Mouse (Mus musculus): ENCODE data around the gene Tex50.
"Not testable (repeated sequence)": the region's sequence is repeated elsewhere in the genome, so short reads cannot be mapped to it uniquely, and the experiment has no call there.

Tex50 gene

DNA sequence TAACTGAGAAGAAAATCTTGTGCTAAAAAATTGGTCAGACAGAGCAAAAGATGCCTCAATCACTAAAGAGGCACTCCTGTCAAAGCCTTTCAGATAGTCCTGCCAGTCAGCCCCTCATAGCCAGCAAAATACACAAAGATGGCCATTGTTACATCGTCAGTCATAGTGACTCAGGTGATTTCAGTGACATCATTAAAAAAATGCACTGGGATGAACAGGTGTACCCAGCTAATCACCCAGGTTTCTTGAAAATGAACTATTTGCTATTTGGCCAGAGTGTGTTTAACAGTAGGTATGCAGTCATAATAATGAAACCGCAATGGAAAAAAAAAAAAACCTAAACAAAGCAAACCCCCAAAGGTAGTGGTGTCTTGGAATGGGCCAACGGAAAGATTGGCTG, at the start of gene Tex50:
Tex50 (minus strand) TSS at position 101 of the 400 bp plus-strand sequence.
- no peak for DNase-seq (ENCODE audit: low spot score)

DNA sequence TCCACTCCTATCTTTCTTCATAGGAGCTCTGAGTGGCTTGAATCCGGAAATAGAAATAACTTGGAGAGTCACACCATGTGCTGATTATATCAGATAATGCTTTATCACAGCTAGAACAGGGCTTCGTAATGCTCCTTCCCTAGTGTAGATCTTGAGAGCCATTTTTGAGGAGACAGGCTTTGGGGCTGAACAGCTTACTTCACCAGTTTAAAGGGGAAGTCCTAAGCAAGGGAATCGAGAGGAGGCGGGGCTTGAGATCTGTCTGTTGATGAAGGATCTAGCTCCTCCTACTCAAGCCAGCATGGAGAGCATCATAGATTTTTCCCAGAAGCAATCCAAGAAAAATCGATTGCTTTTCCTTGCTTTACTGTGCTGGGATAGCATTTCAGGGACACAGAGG, 40.7 kb upstream of the Tex50 start:
- no peak for DNase-seq (ENCODE audit: low spot score)

DNA sequence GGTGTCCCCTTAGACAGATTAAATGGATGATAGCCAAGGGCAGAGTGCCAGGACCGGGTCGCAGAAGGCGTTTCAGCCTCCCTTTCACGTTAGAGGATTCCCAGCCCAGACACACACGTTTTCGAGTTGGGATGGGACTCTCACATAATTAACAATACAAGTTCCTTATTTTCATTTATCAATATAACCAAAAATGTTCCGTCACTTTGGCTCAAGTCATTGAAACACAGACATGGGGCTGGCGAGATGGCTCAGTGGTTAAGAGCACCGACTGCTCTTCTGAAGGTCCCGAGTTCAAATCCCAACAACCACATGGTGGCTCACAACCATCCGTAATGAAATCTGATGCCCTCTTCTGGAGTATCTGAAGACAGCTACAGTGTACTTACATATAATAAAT, 37.2 kb upstream of the Tex50 start:
- not testable (repeated sequence) for DNase-seq (ENCODE audit: low spot score)

DNA sequence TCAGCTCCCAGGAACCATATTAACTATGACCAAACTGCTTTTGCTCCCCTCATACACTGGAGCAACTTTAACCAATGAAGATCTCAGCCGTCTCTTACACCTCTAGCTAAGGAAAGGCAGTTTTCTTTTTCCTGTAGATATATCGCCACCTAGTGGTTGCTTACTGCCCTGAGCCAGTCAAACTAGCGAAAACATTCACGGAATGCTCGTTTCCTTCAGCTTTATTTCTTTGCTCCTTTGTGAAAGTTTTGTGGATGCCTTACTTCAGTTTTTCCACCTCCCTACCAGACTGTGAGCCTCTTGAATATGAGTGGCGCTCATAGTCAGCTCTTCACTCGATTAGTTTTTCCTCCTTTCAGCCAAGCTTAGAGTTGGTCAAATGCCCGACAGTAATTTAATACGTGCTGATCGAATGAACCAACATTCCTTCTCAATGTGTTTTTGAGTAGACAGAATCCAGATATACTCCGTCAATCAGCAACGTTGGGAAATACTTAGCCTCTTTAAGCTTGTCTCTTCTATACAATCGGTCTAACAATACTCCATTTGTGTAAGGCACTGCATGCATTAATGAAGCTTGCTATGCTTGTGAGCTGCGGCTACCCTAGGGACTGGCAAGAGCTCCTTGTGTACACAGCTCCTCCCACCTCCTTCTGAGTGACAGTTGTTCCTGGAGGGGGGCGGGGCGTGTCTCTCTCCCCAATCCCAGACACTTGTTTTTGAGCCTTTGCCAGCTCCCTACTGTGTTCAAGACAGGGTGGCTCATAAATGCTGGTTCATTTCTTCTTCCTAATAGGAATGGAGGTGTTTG, 36.6 kb upstream of the Tex50 start:
- peak; percentile 41 for DNase-seq (ENCODE audit: low spot score)

DNA sequence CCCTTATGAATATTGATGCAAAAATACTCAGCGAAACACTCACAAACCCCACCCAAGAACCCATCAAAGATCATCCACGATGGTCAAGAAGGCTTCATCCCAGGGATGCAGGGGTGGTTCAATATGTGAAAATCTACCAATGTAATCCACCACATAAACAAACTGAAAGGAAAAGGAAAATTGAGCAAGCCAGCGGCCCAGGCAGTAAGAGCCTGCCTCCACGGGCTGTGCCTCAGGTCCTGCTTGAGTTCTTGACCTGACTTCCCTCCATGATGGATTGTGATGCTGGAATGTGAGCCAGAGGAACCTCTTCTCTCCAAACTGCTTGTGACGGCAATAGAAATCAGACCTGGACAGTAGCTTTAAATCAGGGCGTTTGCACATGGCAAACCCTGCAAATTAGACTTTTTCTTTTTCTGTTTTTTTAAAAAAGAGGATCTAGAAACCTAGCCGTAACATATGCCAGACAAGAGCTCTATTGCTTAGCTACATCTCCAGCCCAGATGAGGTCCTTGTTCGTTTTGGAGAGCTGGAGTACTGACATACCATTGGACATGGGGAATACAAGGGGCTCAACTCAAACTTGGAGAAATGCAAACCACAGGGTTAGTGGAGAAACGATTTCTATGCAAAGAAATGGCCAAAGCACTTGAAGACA, 31.3 kb upstream of the Tex50 start:
- no peak for DNase-seq (ENCODE audit: low spot score)

DNA sequence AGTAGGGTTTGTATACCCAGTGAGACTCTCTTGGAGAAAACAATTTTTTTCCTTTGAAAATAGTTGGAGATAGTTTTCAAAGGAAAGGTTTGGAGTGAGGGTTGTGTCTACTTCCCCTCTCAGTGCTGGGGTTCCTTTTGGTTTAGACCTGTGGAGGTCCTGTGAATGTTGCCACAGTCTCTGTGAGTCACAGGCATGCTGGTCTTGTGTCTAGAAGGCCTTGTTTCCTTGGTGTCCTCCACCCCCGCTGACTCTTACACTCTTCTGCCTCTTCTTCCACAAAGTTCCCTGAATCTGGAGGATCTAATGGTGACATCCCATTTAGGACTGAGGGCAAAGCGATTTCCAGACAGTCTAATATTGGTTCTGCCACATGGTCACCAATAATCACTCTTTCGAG, 26.3 kb upstream of the Tex50 start:
- DNase-seq (ENCODE audit: low spot score), result no peak

DNA sequence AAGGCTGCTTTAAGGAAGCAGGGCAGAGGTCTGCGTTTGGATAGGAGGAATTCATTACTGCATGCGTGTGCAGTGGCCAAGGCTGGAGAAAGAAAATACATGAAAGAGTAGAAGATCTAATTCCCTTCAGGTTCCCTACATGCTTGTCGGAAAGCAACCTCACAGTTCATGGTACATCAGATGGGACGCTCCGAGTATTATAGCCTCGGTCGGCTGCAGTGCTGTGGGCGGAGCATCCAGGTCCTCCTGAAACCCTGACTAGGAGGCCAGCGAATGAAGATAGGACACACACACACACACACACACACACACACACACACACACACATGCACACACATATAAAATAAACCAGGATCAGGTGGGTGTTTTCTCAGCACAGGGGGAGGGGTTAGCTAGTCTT, 24.6 kb upstream of the Tex50 start:
- no peak for DNase-seq (ENCODE audit: low spot score)

DNA sequence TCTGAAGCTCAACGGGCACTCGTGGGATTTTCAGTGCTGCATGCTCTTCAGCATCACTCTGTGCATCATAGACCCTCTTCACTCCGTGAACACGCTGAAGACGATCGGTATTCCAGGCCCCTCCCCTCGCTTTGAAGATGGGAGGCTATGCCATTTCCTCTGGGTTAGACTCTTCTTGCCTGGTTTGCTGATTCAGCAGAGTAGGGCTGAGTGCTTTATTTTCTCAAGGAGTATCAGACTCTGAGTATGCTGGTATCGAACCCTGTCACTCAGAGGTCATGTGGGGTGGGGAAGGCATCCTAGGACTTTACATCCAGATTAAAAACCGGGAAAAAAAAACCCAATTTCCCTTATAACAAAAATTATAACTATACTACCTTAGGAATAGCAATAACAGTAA, 23.3 kb upstream of the Tex50 start:
- no peak for DNase-seq (ENCODE audit: low spot score)

DNA sequence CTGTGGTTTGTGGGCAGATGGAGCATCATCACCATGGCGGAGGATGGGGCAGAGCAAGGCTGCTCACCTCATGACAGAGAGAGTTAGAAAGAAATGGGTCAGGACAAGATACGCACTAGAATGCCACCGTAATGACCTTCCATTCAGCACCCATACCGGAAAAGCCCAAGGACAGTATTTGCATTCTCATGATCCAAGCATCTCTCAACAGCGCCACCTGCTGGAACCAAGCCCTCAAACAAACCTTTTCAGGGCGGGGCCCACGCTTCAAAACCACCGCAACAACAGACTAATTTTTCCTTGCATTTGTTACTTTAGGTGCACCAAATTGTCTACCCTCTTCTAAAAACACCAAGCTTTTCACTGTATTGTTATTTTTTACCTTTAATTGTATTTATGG, 21.6 kb upstream of the Tex50 start:
- DNase-seq (ENCODE audit: low spot score), result peak; percentile 67

DNA sequence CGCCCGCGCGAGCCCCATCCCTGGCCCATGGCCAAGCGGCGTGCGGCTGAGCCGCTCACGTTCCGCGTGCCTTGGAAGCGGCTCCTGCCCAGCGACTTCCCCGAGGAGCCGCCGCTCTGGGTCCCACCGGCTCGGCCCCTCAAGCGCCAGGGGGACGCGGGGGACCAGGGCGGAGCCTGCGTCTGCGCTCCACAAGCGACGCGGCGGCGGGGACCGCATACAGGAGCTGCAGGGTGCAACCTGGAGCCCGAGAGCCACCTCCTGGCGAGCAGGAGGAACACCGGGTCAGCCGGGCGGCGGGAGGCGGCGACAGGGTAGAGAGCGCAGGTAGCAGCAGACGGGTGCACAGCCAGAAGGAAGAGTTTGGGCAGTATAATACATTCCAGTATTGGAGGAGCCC, 11.5 kb upstream of the Tex50 start:
- DNase-seq (ENCODE audit: low spot score), result peak; percentile 80

DNA sequence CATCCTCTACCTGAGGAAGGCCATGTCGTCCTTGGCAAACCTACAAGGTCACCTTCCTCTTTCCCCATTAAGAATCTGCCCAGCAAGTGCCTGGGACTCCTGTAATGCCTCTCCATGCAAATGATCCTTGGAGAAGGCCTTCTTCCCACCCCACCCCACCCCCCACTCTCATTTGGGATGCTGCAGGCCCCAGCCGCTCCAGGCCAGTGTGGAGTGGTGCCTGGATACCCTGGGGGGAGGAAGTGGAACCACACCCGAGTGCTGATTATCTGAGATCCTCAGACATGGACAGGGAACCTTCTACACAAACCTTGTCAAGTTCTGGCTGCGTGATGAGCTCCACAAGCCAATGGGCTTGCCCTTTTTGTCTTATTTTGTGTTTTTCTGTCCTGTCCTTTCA, 1.2 kb upstream of the Tex50 start:
- DNase-seq (ENCODE audit: low spot score), result no peak

DNA sequence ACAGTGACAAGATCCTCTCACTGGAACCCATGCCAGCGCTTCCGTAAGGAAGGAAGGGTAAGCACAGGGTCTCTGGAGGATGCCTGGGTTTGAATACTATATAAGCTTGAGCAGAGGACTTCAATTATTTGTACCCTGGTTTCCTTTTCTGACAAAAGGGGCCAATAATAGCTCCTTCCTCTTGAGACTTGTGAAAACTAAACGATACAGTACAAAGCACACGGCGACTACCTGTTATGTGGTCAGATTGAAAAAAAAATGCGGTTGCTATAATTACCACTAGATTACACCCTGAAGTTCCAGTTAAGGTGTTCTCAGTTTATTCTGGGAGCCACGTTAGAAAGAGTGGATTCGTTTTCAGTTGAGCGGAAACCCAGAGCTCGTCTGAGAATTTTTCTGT, 2.6 kb downstream of the Tex50 start:
- peak; percentile 22 for DNase-seq (ENCODE audit: low spot score)

DNA sequence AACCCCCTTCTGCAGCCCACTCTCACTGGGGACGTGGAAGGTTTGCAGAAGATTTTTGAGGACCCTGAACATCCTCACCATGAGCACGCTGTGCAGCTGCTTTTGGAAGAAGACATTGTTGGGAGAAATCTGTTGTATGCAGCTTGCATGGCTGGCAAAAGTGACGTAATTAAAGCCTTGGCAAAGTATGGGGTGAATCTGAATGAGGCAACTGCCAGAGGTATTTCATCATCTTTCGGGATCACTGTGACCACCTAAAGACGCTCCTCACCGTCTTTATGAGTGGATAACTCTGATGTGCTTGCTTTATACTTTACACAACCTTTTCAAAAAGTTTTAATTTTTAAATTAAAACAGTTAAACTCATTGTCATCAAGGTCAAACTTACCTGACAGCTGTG, 8.0 kb downstream of the Tex50 start:
- DNase-seq (ENCODE audit: low spot score), result no peak

DNA sequence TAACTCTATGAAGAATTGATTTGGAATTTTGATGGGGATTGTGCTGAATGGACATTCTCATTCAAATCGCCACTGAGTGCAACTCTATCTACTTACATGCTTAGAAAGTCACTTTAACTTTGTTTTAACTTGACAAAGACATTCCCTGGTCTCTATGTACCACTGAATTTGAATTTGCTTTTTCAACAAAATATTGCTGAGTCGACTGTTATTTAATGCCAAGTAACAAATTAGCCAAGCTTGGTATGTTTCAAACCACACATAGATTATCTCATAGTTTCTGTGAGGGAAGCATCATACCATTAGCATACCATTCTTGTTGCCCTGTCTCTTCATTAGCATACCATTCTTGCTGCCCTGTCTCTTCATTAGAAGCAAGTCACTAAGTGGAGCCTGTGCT, 11.2 kb downstream of the Tex50 start:
- no peak for DNase-seq (ENCODE audit: low spot score)

DNA sequence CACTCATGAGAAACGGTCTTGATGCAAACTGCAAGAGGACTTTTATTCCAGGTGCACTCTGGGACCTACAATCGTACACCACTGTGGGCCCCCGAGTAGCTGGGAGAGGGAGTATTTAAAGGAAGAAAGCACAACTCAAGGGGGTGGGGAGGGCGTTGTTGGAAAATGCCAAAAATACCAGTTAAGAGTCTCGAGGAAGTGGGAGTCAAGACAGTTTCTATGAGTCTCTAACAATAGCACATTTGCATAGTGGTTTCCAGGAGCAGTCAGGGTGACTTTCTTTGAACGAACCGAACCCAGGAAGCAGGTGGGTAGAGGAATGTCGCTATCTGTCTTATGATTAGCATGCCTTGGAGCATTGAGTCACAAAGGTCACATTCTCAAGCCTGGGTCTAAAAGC, 13.5 kb downstream of the Tex50 start:
- not testable (repeated sequence) for DNase-seq (ENCODE audit: low spot score)

DNA sequence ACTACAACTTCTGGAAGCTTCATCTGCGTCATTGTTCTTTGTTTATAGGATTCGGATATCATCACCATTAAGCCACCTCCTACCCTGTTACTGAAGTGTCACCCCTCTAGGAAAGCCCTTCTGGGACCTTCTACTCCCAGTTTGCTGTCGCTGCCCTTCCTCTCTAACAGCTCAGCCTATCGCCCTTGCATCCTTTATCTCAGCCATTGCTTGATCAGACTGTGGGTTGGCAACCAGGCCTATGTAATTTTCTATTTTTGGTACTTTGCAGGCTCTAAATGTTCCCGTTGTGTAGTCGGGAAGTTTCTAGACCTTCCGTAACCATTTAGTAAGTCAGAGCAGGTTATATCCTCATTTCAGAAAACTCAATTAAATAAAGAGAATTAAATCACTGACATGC, 15.9 kb downstream of the Tex50 start:
- DNase-seq (ENCODE audit: low spot score), result no peak

DNA sequence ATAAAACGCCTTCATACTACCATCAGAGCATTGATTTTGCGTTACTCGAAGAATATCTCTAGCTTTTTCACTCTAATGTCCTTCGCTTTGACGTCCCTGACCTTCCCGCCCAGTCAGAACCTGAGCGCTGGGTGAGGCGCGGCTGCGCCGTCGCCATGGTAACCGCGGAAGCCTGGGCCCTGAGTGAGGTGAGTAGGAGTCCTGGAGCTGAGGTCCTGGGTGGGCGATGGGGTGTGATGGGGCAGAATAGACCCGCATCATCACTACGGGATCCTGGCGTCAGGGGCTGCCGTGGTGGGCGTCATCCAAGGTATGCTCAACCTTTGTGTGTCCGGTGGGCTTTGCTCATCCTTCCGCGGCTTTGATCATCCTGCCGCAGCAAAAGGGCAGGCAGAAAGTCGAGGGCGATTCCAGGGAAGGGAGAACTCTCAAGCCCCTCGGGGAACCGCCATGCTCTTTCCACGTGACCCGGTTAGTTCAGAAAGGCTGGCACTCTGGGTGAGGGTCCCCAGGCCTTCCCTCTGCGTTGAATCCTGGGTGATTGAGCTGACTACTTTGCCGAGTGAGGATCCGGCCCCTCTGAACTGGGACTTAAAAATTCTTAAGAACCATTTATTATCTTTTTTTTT, 16.5 kb downstream of the Tex50 start, which contains the start of gene Ankrd45:
Ankrd45 (plus strand) TSS at position 161 of the 629 bp plus-strand sequence.
- peak; percentile 38 for DNase-seq (ENCODE audit: low spot score)

DNA sequence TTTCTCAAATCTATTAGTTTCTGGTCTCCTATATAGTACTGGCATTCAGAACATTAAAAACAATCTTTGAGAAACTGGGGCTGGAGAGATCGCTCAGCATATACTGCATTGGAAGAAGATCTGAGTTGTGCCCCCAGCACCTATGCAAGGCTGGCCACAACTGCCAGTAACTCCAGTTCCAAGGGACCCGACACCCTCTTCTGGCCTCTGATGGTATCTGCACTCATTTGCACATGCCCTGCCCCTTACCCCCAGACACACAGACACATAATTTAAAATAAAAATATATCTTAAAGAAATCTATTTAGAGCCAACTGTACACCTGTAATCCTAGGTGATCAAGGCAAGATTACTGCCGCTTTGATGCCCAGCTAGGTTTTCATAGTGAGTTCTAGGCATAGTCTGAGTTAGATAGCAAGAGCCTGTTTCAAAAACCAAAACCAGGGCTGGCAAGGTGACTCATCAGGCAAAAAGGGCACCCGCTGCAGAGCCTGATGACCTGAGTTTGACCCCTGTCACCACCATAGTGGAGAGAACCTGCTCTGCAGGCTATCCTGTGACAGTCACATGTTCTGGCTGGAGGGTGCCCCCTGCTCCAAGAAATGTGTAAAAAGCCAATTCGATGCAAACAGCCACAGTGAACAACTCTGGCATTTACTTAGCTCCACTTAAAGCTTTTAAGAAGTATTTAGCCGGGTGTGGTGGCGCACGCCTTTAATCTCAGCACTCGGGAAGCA, 18.9 kb downstream of the Tex50 start:
- no peak for DNase-seq (ENCODE audit: low spot score)

DNA sequence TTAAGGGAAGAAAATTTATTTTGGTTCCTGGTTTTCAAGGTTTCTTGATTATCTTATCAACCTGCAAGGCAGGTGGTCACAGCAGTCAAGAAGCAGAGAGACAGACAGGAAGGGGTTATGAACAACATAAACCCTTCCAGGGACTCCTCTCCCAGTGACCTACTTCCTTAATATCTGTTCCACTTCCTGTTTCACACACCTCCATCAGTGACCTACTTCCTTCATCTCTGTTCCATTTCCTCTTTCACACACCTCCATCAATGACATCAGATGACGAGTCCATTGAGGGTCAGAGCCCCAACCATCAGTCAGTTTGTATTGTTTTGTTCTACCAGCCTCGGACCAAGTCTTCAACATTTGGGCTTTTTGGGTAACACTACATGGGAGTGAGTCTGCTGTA, 19.6 kb downstream of the Tex50 start:
- DNase-seq (ENCODE audit: low spot score), result no peak

DNA sequence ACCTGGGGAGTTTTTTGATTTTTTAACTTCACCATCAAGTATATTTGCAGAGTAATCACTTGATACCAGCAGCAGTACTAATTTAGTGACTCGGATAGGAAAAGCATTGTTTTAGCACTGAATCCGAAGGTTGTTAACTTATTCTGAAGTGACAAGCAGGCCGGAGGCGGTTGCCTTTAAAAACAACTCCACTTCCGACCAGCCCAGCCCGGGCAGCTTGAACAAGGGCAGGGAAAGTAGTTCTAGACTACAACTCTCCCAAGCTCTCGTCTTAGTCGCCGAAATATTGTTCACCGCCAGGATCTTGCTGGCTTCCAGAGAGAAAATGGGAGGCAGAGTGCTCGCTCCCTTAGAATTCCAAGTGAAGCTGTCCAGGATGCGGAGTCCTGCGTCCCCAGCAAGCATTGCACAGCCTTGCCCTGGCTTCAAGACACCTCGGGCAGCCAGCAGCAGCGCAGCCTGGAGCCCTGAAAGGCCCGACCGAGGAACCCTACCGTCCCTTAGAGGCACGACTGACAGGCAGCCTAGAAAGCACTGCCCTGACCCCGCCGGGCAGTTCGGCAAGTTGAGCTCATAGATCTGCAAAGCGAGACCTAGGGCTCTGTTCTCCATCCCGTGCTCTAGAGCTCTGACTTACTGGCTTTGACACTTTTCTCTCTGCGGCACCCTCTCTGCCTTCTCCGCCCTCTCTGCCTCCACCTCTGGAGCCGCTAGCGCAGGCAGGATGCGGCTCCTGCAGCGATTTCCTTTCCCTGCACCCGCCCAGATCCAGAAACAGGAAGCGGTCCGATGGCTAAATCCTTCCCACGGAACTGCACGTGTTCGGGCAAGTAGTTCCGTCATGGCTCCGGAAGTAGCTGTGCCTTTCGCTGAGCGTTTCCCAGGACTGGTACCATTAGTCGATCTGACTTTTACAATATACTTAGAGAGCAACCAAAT, 28.1 kb downstream of the Tex50 start, which contains the start of gene Klhl20:
Klhl20 (minus strand) TSS at position 786 of the 939 bp plus-strand sequence.
- peak; percentile 94 for DNase-seq (ENCODE audit: low spot score)

DNA sequence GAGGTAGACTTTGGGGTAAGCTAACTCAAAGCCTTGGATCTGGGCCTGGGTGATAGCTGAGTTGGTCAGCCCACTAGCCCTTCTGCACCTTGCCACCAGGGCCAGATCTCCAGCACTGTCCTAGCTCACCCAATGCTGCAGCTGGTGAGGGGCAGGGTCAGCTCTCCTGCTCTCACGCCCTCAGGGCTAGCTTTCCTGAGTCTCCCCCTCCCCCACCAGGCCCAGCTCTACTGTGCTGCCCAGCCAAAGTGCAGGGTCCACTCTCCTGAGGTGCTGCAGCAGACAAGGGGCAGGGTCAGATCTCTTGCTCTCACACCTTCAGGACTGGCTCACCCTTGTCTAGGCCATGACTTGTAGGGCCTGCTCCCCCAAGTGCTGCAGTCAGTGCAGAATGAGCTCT, 32.7 kb downstream of the Tex50 start:
- no peak for DNase-seq (ENCODE audit: low spot score)
